Mouse (Mus musculus) thymus, postnatal 14 days (tissue): ENCODE measurements around the gene Sugct.
"Not testable (repeated sequence)": the region's sequence is repeated elsewhere in the genome, so short reads cannot be mapped to it uniquely, and the experiment has no call there.

Experiments used
- DNase-seq: peaks from one replicate; pipeline ENCODE4 v3.0.0; 2021

Gene Sugct

GRCm38 (mm10) chr13:16859986-16860385 is 835.4 kb downstream of the Sugct start:
- DNase-seq, result no peak

DNA sequence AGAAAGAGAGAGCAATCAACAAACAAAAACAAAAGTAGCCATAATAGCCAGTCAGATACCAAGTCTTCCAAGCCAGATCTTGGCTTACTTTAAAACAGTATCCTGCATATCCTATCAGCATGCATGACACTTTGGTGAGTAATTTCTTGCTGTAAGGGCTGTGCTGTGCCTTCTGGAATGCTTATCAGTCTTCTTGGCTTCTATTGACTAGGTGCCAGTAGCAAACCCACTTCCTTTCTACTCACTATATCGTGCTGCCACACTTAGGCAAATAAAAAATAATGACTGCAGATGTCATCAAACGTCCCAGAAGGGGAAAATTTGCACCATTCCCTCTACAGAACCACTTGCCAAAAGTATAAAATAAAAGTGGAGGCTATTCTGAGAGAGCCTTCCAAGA is 848.1 kb downstream of the Sugct start:
- DNase-seq, result no peak

GRCm38 (mm10) chr13:16840994-16841393 is 854.4 kb downstream of the Sugct start:
- DNase-seq, result no peak

DNA sequence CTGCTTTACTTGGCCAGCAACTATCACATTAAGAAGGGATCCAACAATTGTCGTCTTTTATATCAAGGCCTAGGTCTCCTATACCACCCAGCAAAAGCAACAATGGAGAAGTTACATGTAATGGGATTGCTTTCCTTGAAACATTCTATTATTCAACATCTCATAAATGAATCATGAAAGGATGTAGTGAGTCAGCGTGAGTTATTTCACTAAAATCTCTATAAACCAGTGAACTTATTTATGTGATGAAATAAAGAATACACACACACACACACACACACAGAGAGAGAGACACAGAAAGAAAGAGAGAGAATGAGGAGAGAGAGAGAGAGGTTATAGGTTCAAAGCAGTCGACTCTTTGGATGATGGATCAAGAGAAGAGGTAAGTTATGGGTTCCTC is 856.9 kb downstream of the Sugct start:
- no peak for DNase-seq

GRCm38 (mm10) chr13:16835111-16835510 is 860.2 kb downstream of the Sugct start:
- no peak for DNase-seq

DNA sequence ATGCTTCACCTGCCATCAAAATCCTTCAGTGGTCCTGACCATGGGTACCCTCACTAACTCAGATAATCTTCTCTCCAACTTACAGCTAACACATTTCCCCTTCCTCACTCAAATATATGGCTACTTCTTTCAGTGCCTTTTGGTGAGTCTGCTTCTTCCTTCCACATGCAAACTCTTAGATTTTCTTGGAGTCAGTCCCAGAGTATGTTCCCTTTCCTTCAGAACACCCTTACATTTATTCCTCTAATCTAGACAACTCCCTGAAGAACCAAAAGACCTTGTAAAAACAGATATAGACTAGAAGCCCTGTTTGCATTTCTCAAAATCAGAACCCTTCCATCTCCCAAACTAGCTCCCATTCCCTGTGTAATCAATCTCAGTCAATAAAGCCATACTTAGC is 862.3 kb downstream of the Sugct start:
- no peak for DNase-seq

DNA sequence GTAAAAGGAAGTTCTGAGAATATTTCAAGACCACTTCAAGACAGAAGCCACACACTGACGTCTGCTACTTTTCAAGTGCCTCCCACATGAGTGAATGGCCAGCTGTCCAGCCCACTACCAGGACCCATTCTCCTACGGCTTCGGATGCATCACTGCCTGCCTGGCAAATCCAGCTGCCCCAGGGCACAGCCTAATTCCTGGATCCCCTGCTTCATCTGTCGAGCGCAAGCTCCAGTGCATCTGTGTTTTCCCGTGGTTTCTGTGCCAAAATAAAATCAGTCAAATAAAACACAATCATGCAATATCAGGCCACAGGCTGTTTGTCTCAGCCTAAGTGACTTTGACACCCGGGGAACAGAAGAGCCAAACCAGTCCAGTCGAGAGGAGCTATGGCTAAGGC is 863.5 kb downstream of the Sugct start:
- DNase-seq, result no peak

GRCm38 (mm10) chr13:16830291-16830690 is 865.1 kb downstream of the Sugct start:
- not testable (repeated sequence) for DNase-seq

DNA sequence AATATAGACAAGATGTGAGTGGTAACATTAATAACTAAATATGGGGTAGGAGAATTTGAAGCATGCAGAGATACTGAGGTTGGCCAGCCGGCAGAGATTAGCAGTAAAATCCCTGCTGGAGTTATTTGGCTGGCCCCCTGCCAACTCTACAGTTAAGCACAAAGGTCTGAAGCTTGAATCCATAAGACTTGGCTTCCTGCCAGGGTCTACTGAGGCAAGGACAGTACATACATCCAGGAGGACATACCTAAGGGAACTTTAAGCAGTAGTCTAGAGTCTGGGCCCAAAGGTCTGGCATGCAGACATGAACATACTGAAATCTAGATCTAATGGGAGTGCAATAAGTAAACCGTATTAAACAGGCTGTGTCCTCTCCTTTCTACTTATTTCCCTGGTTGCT is 865.8 kb downstream of the Sugct start:
- no peak for DNase-seq

DNA sequence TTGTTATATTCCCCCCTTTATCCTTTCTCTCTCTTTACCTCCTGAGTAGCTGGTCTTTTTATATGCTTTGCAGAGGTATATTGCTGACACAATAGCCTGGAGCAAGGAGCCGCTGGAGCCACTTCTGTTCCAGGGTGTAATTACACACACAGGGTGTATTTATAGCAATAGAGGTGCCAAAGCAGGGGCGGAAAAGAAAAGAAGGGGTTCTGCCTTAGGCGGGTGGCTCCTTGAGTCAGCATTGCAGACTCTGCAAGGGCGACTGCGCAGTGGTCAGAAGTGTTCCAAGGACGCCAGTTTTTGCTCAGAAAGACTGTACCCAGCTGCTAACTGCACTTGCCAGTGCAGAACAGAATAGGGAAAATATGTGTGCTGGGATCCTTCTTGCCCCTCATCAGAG is 869.7 kb downstream of the Sugct start:
- no peak for DNase-seq

DNA sequence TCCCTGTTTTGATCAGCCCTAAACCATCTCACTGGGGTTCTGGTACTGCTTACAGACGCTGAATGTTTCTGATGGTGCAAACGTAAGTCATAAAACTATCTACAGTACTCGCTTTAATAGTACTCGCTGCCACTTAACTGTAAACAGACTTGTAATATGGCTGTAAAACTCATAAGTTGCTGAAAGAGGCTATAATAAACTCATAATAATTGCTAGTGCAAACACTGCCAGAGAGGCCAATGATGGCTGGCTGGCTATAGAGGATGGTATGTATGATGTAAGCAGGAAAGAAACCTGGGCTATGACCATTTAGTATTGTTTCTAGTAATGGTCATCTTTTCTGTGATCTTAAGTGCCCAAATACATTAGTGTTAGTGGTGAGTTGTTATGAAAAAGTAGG is 873.6 kb downstream of the Sugct start:
- DNase-seq, result no peak

GRCm38 (mm10) chr13:16817471-16817870 is 877.9 kb downstream of the Sugct start:
- DNase-seq, result no peak

DNA sequence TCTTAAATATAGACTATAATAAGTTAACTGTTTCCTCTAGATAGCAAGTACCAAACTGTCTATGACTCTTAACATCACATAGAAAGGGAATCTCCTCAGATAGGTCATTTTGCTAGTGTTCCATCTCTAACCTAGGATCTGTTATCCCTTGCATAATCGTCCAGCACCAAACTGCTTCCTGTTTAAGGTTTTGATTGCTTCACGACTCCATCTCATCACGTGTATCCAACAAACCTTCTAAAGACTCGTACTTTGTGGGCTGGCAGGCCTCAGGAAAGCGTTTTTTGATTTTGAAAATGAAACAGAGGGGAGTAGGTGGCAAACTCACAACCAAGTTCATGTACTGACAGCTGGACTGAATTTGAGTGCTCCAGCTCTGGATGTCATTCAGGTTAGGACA is 878.6 kb downstream of the Sugct start:
- DNase-seq, result no peak

DNA sequence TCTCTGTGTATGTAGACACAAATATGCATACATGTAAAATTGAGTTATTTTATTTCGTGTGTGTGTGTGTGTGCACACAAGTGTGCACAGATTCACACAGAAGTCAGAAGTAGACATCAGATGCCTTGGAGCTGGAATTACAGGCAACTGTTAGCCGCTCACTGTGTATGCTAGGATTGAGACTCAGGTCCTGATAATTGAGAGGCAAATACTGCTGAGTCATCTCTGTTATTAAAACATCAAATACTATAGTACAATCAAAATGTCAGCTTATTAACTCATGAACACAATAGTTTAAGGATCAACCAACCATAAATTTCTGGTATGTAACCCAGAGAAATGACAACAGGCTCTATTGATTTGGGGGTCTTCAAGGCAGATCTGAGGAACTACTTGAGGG is 883.1 kb downstream of the Sugct start:
- DNase-seq, result no peak
